Mouse (Mus musculus): ENCODE data around the gene Top3a. TPM values are rescaled to one million over a fixed set of nuclear protein-coding genes. Genes with fewer than 3 reads are reported as not detected.

The Top3a gene
- polyA plus RNA-seq, 1 experiment from 2014 or later = 11.4 TPM

DNA sequence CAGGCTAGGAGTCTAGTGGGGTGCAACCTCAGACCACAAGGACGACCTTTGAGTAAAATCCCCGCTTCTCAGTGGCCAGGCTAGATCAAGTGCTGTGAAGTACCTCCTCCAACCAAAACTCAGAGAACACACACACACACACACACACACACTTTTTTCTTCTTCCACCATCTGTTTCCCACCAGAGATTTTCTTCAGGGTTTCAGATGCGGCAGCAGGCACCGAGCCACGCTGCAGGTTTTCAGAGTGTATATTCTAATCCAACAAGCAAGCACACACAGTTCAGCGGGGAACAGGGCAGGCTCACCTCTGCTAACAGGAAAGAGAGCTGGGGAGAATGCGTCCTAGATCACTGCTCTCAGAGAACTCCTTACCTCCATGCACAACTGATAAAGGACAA lies 21.6 kb downstream of the Top3a start:
- H3K4me3 ChIP-seq (ENCODE audit: inconsistent target) = no peak overlapping the region
- WGBS (ENCODE audit: missing documents) = 93% methylated on average over 7 of the region's 7 CpGs
- no peak overlapping the region for H3K27ac ChIP-seq
- H3K36me3 ChIP-seq (ENCODE audit: inconsistent target) = peaks cover 76% of the 10 kb centered on the region
- H3K79me2 ChIP-seq (ENCODE audit: inconsistent target) = no peaks in the 10 kb centered on the region

DNA sequence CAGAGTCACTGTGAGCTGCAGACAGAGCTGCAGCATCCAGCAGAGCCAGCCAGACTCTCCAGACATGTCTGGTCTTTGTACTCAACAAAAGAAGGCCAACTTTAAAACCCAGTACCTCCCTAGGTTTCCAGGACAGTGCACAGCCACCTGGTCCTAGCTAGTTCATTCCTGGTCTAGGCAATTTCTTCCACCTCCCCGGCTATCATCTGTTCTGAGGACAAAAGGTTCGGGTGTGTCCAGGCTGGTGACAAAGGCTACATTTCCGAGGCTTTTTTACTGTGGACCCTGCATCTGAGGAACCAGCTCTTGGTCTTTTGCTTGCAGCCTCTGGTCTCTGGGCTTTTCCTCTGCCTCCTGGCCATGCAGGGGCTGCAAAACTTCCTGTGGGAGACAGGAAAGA lies 36.8 kb downstream of the Top3a start:
- Histone ChIP-seq H3K79me2 (ENCODE audit: inconsistent target) (no peaks in the 10 kb centered on the region), H3K4me3 (ENCODE audit: inconsistent target) (no peak overlapping the region), H3K36me3 (ENCODE audit: inconsistent target) (peaks cover 62% of the 10 kb centered on the region), H3K27ac (no peak overlapping the region)
- 100% methylated on average over 3 of the region's 3 CpGs for WGBS (ENCODE audit: missing documents)

DNA sequence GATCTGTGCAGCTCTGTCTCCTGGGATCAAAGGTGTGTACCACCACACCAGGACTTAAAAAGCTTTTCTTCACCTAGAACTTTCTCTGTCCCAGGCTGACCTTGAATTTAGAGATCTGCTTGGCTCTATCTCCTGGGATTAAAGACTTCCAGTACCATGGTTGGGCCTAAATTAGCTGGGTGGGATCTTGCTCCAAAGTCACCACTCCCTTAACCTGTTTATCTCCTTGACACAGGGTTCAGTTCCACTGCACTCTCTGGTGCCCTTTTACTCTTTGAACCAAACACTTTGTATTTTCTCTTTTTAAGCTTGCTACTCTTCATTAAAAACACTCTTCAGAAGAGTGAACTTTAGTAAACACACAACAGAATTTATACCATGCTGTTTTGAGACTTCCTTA lies 39.7 kb downstream of the Top3a start:
- no peak overlapping the region for H3K4me3 ChIP-seq (ENCODE audit: inconsistent target)
- no peaks in the 10 kb centered on the region for H3K79me2 ChIP-seq (ENCODE audit: inconsistent target)
- H3K36me3 ChIP-seq (ENCODE audit: inconsistent target) = peaks cover 40% of the 10 kb centered on the region
- no peak overlapping the region for H3K27ac ChIP-seq

DNA sequence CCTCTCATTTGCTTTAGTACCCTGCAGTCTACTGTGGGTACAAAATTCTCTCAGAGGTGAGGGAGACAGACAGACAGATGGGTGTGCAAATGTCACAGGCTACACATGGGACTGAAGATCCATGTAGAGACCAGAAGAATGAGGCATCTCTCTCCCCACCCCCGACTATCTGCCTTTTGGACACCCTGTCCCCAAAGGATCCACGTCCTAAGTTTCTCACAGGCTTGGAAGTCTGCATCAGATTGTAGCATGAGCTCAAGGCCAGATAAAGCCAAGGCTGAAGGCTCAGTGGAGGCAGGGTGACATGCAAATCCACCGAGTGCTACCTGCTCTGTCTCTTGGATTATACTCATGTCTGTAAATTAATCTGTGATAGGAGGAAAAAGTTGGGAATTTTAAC lies 40.7 kb downstream of the Top3a start:
- Histone ChIP-seq H3K27ac (no peak overlapping the region), H3K4me3 (ENCODE audit: inconsistent target) (no peak overlapping the region), H3K79me2 (ENCODE audit: inconsistent target) (no peaks in the 10 kb centered on the region), H3K36me3 (ENCODE audit: inconsistent target) (peaks cover 38% of the 10 kb centered on the region; the same call in 1 of the 2 replicates)
- 88% methylated on average over 3 of the region's 3 CpGs for WGBS (ENCODE audit: missing documents)

DNA sequence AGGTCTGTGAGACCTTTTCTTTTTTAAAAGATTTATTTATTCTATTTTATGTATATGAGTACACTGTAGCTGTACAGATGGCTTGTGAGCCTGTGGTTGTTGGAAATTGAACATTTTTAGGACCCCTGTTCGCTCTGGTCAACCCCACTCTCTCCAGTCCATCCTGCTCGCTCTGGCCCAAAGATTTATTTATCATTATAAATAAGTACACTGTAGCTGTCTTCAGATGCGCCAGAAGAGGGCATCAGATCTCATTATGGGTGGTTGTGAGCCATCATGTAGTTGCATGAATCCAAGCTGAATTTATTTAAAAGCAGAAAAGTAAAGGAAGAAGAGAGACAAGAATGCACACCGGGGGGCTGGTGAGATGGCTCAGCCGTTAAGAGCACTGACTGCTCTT lies 42.0 kb downstream of the Top3a start:
- Histone ChIP-seq H3K27ac (no peak overlapping the region), H3K4me3 (ENCODE audit: inconsistent target) (no peak overlapping the region), H3K79me2 (ENCODE audit: inconsistent target) (no peaks in the 10 kb centered on the region; the same call in 1 of the 2 replicates), H3K36me3 (ENCODE audit: inconsistent target) (peaks cover 32% of the 10 kb centered on the region; the same call in 1 of the 2 replicates)
- WGBS (ENCODE audit: missing documents) = 87% methylated on average over 5 of the region's 5 CpGs

DNA sequence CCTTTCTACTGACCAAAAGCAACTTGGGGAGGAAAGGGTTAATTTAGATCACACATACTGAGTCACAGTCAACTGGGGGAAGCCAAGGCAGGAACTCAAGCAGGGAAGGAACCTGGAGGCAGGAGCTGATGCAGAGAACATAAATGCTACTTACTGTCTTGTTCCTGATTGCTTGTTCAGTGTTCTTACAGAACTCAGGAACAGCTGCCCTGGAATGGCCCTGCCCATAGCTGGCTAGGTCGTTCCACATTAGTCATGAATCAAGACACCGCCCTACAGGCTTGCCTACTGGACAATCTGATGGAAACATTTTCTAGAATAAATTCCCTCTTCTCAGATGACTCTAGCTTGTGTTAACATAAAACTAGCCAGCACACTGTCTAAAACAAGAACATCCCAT lies 43.0 kb downstream of the Top3a start:
- Histone ChIP-seq H3K36me3 (ENCODE audit: inconsistent target) (peaks cover 22% of the 10 kb centered on the region; the same call in 1 of the 2 replicates), H3K4me3 (ENCODE audit: inconsistent target) (no peak overlapping the region), H3K27ac (peak overlapping the region; percentile 48), H3K79me2 (ENCODE audit: inconsistent target) (peaks cover 7% of the 10 kb centered on the region)
- WGBS (ENCODE audit: missing documents) = 82% methylated on average over 2 of the region's 2 CpGs

DNA sequence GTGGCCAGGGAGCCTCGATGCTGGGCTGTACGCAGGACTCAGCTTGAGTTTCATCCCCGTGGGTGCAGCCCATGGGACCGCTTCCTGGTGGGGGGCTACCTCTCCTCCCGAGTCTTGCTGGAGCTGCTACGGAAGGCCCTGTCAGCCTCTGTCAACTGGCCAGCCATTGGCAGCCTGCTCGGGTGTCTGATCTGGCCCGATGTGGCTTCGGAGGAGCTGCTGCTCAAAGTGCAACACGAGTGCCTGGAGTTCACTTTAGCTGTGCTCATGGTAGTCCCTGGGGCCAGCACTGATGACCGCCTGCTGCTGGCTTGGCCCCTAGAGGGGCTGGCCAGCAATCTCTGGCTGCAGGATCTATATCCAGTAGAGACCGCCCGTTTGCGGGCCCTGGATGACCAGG lies 45.9 kb downstream of the Top3a start:
- no peak overlapping the region for H3K27ac ChIP-seq
- H3K79me2 ChIP-seq (ENCODE audit: inconsistent target) = peaks cover 19% of the 10 kb centered on the region
- H3K4me3 ChIP-seq (ENCODE audit: inconsistent target) = no peak overlapping the region
- 95% methylated on average over 14 of the region's 14 CpGs for WGBS (ENCODE audit: missing documents)
- H3K36me3 ChIP-seq (ENCODE audit: inconsistent target) = peaks cover 16% of the 10 kb centered on the region; the same call in 1 of the 2 replicates

DNA sequence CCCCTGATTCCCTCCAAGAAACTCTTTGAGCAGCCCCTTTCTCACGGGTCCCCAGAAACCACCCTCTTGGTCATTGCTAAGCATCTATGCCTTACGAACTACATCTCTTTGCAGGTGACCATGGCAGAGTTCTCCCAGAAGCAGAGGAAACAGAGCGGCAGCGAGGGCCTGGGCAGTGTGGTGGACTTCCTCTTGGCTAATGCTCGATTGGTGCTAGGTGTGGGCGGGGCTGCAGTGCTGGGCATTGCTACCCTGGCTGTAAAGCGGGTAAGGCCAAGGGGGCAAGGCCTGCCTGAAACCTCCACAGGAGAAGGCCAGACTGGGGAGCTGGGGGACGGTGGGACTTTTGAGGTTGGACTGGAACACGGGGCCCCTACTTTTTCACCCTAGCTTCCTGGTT lies 47.0 kb downstream of the Top3a start:
- WGBS (ENCODE audit: missing documents) = 81% methylated on average over 9 of the region's 9 CpGs
- H3K36me3 ChIP-seq (ENCODE audit: inconsistent target) = peaks cover 16% of the 10 kb centered on the region; the same call in 1 of the 2 replicates
- H3K4me3 ChIP-seq (ENCODE audit: inconsistent target) = no peak overlapping the region
- H3K27ac ChIP-seq = no peak overlapping the region
- peaks cover 29% of the 10 kb centered on the region for H3K79me2 ChIP-seq (ENCODE audit: inconsistent target)

DNA sequence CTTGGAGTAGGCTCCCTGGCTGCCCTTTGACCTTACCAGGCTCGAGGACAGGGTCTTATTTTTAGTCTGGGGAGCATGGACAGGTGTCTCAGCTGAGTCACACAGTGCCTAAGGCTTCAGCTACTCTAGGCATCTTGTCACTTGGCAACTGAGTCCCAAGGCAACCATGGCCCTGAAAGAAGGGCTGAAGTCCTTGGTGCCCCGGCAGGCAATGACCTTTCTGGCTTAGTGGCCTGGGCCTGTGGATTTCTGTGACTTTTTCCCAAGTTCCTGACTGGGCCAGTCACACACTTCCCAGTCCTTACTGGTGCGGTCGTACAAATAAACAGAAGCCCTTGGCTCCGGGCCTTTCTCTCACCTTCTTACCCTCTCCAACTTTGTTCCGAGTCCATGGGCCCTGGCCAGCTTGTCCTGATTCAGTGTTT lies 47.9 kb downstream of the Top3a start:
- no peak overlapping the region for H3K27ac ChIP-seq
- H3K36me3 ChIP-seq (ENCODE audit: inconsistent target) = peaks cover 24% of the 10 kb centered on the region
- H3K4me3 ChIP-seq (ENCODE audit: inconsistent target) = peak overlapping the region; percentile 49
- WGBS (ENCODE audit: missing documents) = 88% methylated on average over 6 of the region's 6 CpGs
- peaks cover 39% of the 10 kb centered on the region for H3K79me2 ChIP-seq (ENCODE audit: inconsistent target)

DNA sequence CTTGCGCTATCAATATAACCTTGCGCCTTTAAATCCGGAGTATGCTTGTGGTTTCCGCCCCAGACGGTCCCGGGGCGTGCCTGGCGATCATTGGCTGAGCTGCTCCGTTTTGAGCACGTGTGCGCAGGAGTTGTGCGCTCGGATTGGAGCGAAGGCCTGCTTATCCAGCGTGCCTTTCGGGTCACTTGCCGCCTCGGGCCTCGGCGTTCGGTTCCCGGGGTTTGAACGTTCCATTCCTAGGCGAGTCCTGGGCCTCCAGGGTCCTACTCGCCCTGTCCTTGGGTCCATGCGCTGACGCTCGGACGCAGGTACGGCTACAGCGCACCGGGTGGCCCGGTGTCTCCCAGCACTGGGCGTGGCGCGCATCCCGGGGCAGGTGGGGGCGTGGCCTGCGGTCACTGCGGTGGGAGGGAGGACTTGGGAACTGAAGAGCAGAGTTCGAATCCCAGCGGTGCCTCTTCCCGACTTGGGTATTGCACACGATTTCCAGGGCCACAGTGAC lies 48.9 kb downstream of the Top3a start, which contains the start of gene Mief2:
Mief2 (plus strand) TSS at position 139 of the 502 bp plus-strand sequence.
- H3K36me3 ChIP-seq (ENCODE audit: inconsistent target) = peaks cover 34% of the 10 kb centered on the region
- H3K79me2 ChIP-seq (ENCODE audit: inconsistent target) = peaks cover 40% of the 10 kb centered on the region
- peak within 1 kb of the TSS; percentile 58 for H3K27ac ChIP-seq
- peak within 1 kb of the TSS; percentile 49 for H3K4me3 ChIP-seq (ENCODE audit: inconsistent target)
- 1% methylated on average over 44 of the region's 44 CpGs for WGBS (ENCODE audit: missing documents)

DNA sequence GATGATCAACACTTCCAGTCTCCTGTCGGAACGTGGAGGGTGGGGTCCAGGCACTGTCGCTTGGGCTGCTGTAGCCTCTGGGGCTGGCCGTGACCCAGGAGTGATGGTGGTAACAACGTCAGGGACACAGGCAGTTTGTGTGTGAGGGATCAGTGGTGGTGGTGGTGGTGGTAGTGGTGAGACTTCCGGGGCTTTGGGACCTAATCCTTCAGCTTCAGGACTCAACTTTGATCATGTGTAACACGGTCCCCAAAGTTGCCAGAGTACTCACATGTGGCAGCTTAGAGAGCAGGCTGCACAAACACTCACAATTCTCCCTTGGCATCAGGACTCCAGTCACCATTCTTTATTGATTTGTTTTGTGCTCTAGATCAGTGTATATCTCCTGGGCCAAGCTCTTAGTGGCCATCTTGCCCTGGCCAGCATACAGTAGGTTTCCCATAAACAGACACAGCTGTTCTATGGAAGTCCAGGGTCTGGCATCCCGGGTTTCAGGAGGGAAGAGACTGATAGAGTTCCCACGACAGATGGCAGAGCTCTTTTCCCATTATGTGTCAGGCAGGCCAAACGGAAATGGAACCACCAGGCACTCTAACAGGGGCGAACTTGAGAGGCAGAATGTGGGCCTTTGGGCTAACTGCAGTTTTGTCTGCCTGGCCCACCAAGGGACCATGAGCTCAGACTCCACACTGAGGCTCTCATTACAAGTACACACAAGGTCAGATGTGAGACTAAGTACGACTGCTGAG lies 49.6 kb downstream of the Top3a start:
- H3K79me2 ChIP-seq (ENCODE audit: inconsistent target) = peaks cover 40% of the 10 kb centered on the region
- H3K36me3 ChIP-seq (ENCODE audit: inconsistent target) = peaks cover 36% of the 10 kb centered on the region
- H3K27ac ChIP-seq = peak overlapping the region; percentile 58
- WGBS (ENCODE audit: missing documents) = 4% methylated on average over 12 of the region's 12 CpGs
- peak overlapping the region; percentile 49 for H3K4me3 ChIP-seq (ENCODE audit: inconsistent target)

DNA sequence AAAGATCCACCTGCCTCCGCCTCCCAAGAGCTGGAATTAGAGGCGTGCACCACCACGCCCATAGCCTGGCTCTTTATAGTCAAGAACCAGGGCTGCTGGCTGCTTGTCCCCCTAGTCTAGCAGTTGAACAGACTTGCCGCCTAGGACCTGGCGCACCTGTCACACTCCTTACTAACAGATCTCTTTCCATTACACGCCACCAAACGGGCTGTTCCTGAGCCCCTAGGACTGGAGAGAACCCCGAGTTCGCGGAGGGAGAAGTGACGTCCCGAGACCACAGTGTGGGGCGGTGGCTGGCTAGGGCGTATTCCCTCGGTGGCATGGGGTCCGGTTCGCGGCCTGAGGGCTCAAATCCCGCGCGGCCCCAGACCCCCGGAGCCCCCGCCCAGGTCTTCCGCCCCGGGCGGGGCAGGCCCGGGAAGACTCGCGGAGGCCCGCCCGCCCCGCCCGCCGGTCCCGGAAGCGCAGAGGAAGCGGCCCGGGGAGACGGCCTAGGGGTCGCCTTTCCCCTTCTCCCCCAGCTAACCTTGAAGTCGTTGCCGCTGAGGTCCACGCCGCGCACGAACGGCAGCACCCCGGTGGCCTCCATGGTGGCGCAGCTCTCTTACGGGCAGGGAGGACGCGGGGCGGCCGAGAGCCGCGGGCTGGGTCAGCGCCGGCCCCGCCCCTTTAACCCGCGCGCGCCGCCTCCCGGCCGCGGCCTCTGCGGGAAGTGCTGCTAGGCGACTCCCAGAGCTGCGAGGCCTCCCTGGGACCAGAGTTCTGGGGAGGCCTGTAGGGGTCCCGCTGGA lies 50.4 kb downstream of the Top3a start, which contains the start of gene Flii:
Flii (minus strand) TSS at position 663 of the 791 bp plus-strand sequence.
- Histone ChIP-seq H3K36me3 (ENCODE audit: inconsistent target) (peaks cover 38% of the 10 kb centered on the region), H3K79me2 (ENCODE audit: inconsistent target) (peaks cover 40% of the 10 kb centered on the region), H3K4me3 (ENCODE audit: inconsistent target) (peak within 1 kb of the TSS; percentile 88), H3K27ac (peak within 1 kb of the TSS; percentile 66)
- WGBS (ENCODE audit: missing documents) = under 1% methylated on average over 42 of the region's 71 CpGs

DNA sequence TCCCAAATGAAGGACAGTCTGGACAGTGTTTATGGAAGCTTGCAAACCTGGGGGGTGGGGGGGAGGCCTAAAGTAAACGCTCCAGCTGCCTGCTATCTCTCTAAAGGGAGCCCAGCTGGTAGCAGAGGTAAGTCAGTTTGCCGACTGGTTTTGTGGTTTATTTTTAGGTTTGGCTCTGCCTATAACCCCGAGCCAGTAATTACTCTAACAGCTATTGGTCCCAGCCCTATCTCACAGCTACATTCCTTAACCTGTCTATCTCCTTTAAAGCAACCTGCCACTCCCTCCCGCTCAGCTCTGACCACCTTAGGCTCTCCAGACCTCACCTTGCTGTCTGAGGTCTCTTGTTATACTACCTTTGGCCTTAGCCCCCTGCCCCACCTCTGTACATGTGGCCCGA lies 57.9 kb downstream of the Top3a start:
- Histone ChIP-seq H3K4me3 (ENCODE audit: inconsistent target) (no peak overlapping the region), H3K27ac (no peak overlapping the region)
- 90% methylated on average over 4 of the region's 5 CpGs for WGBS (ENCODE audit: missing documents)

DNA sequence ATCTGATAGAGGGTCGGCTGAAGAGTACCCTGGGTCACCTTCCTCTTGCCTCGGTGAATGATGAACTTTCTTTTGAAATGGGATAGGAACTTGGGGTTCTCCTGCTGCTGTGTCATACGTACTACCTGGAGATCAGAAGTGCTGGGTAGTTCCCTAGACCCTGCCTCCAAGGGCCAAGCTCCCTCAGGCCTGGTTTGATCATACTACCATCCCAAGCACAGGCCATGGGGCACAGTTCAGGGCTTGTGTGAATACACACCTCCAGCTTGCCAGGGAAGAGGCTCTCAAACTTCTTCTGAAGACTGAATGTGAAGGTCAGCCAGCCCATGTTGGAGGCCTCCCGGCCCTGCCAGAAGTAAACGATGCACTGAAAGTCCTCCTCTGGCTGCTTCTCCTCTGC lies 61.3 kb downstream of the Top3a start:
- Histone ChIP-seq H3K4me3 (ENCODE audit: inconsistent target) (no peak overlapping the region), H3K27ac (no peak overlapping the region), H3K36me3 (ENCODE audit: inconsistent target) (peaks cover 89% of the 10 kb centered on the region), H3K79me2 (ENCODE audit: inconsistent target) (no peaks in the 10 kb centered on the region)
- WGBS (ENCODE audit: missing documents) = 91% methylated on average over 5 of the region's 5 CpGs

More for the DNA sequence above, 57.9 kb downstream of the Top3a start:
- H3K79me2 ChIP-seq (ENCODE audit: inconsistent target) = peaks cover 2% of the 10 kb centered on the region
- peaks cover 97% of the 10 kb centered on the region for H3K36me3 ChIP-seq (ENCODE audit: inconsistent target)
